Mouse (Mus musculus): ENCODE data around the gene Dnah12. TPM values are rescaled to one million over a fixed set of nuclear protein-coding genes. Genes with fewer than 3 reads are reported as not detected.
A peak's percentile ranks its signal among the peaks of the same experiment; 100 is the strongest.
"Not testable (repeated sequence)": the region's sequence is repeated elsewhere in the genome, so short reads cannot be mapped to it uniquely, and the experiment has no call there.

The Dnah12 gene
- total RNA-seq, 2 experiments from 2014 or later = 0.03 TPM; not detected in 1

DNA sequence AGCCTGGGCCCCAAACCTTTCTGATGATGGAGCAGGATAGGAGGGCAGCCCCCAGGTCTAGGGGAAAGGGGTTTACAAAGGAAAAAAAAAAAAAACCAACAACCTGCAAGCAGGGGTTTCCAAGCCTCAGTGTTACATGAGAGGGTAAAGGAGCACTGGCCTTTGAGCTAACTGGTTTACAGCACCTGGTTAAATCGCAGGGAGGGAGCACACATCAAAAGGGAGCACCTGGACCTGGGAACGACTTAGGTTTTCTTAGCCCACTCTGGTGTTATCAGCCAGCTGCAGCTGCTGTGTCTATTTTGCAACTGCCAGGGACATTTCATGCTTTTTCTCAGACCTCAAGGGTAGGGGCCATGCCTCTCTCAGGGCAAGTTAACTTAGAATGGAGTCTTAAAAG lies 26.6 kb downstream of the Dnah12 start:
- DNase-seq = not testable (repeated sequence)

DNA sequence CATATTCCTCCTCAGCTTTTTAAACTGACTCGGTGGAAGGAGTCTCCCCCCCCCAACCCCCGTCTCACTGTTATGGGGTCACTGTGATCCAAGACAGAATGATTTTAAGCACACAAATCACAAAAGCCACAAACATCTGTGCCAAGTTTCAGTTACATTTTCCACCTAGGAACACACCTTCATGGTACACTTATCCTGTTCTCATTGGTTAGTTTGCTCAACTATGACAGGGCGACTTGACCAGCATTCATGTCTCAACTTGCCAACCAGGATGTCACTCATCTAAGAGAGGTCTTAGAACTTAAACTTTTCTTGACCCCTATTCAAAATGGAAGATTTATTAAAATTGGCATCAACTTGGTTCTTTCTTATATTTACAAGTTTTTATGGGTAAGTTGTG lies 31.8 kb downstream of the Dnah12 start:
- DNase-seq = no peak

DNA sequence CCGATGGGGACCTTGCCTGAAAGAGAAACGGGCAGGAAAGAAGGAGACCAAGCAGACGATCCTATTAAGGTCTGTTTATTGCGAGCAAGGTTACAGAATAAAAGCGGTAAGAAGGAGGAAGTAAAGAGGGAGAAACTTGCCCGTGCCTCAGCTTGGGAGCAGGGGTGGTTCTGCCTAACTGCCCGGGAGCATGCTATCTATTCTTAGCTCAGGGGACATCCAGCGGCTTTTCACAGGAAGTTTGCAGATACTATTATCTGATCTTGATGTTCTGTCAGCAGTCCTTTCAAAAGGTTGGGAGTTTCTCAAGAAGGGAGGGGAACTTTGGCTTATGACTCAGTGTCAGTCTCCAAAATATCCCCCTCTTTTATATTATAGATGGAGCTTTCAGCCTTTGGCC lies 65.5 kb downstream of the Dnah12 start:
- peak in 1 of 2 experiments; percentile 1 for DNase-seq

DNA sequence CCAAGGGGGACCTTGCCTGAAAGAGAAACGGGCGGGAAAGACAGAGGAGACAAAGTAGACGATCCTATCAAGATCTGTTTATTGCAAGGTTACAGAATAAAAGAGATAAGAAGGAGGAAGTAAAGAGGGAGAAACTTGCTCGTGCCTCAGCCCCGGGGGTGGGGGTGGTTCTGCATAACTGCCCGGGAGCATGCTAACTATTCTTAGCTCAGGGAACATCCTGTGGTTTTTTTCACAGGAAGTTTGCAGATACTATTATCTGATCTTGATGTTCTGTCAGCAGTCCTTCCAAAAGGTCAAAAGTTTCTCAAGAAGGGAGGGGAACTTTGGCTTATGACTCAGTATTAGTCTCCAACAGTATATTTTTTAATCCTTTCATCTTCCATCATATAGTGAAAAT lies 71.8 kb downstream of the Dnah12 start:
- DNase-seq = peak in 1 of 2 experiments; percentile 8

DNA sequence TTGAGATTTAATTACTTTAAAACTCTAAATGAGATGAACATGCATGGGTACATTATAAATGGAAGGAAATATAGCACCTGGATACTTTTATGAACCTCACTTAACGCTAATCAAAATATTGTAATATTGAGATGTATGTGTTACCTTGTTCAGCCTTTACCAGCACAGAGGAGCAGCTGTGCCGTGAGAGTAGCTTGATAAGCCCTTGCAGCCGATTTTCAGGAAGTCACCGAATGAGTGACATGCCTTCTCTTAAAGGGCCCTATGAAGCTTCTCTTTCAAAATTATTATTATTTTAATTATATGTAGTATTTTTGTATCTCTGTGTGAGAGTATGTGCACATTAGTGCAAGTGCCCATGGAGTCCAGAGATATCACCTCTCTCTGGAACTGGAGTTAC lies 75.1 kb downstream of the Dnah12 start:
- no peak for DNase-seq

DNA sequence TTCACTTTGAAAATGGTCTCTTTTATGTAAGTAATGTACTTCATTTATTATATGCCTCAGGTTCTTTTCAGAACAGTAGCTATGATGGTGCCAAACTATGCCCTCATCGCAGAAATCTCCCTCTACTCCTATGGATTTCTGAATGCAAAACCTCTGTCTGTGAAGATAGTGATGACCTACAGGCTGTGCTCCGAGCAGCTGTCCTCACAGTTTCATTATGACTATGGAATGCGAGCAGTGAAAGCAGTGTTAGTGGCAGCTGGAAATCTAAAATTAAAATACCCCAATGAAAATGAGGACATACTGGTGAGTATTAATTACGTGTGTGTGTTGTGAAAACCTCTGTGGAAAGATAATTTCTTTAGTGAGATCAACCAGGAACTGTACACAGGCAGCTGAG lies 80.5 kb downstream of the Dnah12 start:
- no peak for DNase-seq

DNA sequence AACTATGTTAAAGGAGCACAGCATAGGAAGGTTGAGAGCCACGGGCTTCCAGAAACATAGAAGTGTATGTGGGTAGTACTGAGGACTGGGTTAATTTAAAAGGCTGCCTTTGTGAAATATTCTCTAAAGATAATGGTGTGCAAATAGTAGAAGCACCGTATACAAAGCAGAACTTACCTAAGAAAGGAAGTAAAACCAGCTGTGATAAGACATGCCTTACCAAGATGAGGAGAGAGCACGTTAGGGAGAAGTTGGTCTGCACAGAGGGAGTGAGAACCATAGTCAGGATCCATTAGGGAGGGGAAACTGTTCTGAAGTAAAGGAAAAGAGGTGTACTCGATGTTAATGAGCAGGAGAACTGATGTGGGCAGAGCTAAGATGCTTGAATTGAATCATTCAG lies 90.7 kb downstream of the Dnah12 start:
- no peak for DNase-seq

DNA sequence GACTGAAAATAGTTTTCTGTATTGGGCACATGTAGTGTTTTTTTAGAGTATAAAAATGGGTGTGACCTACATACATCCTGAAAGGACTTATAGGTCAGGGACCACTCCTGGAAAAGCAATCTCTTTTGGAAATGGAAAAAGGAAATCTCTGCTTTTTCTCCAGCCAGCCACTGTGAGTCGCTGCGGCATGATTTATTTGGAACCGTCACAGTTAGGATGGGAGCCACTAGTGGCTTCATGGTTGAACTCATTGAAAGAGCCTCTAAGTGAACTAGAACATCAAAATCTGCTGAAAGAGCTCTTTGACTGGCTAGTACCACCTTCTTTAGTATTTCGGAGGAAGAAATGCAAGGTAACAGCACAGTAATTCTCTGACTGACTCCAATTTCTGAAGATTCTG lies 92.6 kb downstream of the Dnah12 start:
- peak; percentile 24 to 33 for DNase-seq

DNA sequence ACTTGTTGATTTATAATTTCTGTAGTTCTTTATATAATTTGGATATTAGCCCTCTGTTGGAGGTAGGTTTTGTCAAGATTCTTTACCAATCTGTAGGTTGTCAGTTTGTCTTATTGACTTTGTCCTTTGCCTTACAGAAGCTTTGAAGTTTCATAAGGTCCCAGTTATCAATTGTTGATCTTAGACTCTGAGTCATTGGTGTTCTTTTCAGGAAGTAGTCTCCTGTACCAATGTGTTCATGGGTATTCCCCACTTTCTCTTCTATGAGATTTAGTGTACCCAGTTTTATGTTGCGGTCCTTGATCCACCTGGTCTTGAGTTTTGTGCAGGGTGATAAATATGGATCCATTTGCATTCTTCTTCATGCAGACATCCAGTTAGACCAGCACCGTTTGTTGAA lies 101.4 kb downstream of the Dnah12 start:
- DNase-seq = no peak

DNA sequence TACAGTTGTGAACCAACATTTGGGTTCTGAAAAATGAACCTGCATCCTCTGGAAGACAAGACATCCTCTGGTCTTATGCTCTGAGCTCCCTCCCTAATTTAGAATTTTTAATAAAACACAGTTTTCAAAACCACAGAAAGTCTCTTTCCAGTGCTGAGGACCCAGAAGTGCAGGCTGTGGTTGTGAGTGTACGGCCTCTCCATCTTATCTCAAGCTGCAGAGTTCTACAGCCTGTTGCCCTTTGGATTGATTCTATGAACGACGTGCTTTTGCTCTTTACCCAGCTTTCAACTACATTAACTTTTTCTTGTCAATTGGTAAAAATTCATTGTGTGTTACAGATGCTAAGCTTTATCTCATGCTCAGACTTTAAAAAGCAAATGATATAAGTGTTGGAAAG lies 105.3 kb downstream of the Dnah12 start:
- no peak for DNase-seq

DNA sequence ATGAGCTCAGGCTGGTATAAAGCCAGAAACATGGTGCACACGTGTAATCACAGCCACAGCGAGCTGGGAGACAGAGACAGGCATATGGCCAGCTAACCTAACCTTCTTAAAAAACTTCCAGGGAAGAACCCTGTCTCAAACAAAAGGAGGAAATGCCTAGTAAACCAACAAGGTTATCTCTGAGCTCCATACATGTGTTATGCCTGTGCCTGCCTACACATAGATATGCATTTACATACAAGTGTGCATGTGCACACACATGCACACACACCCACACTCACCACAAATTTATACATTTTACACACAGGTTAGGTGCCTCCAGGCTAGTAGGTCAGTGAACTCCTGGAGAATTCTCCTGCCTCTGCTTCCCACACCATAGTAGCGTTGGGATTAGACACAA lies 106.2 kb downstream of the Dnah12 start:
- no peak for DNase-seq

DNA sequence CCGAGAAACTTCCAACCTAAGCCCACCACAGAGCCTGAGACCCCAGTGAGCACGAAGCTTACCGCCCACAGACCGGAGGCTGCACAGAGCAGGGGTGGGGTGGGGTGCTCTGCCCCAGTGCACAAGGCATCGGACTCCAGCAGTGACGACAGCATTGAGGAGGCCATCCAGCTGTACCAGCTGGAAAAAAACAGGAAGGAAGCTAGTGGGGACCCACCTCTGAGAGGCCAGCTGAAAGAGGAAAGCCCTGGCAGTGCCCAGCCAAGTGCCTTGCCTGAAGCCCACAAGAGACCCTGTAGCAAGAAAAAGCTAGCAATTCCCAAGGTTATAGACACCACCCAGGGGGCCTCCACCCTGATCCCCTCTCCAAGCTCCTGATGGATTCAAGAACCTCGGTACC lies 112.4 kb downstream of the Dnah12 start:
- DNase-seq = no peak

DNA sequence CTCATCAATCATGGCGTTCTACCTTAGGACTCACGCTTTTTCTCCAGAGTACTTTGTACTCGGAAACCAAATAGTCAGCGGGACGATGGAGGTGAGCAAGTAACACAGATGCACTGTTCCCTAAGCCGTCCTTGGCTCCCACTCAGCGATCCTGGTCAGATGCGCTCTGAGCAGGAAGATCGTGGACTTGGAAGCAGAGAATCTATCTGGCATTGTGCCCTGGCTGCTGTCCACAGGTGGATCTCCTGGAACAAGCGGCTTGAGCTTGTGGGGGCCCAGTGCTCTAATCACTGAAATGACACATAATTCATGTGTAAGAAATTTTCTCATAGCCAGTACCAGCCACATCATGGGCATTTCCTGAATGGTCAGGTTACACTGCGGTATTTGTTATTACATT lies 119.7 kb downstream of the Dnah12 start:
- peak in 1 of 2 experiments; percentile 12 for DNase-seq

DNA sequence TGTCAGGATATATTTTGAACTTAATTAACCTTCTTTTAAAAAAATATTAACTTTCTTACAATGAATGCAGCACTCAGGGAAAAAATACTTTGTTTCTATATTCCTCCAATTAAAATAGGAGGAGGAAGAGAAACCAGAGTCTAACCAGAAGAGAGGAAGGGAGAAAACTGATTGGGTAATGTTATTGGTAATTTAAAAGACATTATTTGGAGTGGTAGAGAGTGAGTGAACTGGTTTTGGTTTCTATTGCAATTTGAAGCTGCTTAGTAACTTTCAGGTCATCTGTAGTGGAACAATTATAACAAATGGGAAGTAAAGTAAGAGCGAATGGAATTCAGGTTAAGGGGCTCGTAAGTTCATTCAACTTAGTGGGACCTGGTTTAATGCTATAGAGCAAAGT lies 120.8 kb downstream of the Dnah12 start:
- no peak for DNase-seq

DNA sequence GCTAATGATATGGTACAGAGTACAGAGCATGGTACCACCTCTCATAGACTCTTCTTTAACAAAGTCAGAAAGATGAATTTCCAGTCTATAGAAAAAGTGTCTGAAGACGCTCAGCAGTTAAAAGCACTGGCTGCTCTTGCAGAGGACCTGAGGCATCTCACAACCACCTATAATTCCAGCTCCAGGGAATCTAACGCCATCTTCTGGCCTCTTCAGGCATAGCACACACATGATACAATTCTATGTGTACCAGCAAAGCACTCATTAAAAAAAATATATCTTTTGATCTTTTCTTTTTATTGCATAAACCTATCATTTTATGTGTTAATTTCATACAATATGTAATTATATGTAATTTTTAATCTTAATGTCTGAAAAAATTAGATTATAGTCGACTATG lies 121.8 kb downstream of the Dnah12 start:
- no peak for DNase-seq

DNA sequence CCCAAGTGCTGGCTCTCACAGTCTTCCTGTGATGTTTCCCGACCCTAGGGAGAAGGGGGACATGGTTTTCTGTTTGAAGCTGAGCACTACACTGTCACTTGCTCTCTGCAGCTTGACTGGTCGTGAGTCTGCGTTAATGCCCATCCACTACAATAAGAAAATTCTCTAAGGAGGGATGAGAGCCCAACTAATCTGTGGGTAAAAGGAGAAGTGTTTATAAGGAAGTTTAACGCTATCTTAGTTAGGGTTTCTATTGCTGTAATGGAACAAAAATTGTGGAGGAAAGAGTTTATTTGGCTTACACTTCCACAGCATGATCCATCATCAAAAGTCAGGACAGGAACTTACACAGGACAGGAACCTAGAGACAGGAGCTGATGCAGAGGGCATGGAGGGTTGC lies 123.7 kb downstream of the Dnah12 start:
- DNase-seq = no peak

DNA sequence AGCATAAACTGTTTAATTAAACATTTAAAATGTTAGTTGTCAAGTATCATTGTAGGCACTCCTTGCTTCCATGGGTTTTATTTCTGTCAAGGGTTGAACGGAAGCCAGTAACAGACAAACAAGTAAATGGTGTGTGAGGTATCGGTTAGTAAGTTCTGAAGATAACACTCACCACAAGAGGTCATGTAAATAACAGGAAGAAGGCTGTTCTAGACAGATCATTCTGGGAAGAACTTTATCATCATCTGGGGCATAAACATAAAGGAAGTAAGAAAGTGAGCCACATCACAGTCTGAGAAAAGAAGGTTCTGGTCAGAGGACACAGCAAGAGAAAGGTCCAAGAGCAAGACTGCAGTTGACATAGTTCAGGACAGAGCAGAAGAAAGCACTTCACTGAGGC lies 132.9 kb downstream of the Dnah12 start:
- DNase-seq = no peak

DNA sequence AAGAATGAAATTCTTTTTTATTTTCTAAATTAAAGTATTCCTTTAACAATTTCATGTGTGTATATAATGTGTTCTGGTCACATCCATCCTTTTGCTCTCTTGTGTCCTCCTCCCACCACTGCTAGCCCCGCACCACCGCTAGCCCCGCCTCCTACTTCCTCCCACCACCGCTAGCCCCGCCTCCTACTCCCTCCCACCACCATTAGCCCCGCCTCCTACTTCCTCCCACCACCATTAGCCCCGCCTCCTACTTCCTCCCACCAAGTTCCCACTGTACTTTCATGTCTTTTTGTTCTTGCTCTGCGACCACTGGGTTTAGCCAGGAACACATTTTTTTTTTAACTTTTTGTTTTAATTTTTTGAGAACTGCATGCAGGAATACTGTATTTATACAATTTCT lies 160.0 kb downstream of the Dnah12 start:
- DNase-seq = no peak

DNA sequence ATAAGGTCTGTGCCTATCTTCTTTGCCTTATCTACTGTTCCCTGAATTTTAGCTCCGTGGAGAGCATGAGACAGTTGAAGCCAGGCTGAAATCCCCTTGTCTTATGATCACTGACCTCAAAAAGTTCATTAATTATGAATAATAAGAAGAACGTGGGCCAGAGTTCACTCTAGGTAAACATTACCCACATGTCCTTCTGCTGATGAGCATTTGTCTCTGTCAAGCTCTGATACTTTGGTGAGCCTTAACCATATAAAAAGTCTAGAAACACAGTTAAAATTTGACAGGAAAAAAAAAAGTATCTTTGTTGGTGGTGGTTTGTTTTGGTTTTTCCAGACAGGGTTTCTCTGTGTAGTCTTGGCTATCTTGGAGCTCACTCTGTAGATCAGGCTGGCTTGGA lies 161.0 kb downstream of the Dnah12 start:
- no peak for DNase-seq

DNA sequence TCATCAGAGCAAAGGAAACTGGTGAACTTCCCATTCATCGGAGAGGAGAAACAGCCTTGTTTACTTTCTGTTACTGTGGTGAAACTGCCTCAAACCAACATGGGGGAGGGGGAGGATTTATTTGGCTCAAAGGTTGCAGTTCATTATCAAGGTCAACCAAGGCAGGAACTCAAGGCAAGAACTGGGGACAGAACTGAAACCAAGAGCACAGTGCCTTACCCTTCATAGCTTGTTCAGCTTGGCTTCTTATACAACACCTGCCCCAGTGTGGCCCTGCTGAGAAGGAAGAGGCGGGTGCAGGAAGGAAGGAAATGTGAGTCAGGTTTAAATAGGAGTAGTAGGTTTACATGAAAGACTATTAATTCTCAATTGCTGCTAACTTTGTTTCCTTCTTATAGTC lies 165.3 kb downstream of the Dnah12 start:
- peak; percentile 4 to 29 for DNase-seq

DNA sequence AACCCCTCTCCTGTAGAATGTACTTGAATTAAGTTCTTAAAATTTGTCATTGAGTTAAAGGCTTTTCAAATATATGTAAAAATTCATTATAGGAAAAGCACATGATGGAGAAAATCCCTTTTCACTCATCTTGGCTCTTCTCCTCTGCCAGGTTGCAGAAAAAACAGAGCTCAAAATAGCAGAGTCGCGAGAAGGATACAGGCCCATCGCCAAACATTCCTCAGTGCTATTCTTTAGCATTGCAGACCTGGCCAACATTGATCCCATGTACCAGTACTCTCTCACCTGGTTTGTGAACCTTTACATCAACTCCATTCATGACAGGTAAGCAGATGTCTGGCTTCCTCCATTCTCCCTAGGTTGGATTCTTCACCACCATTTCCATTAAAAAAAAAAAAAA lies 165.9 kb downstream of the Dnah12 start:
- no peak for DNase-seq

DNA sequence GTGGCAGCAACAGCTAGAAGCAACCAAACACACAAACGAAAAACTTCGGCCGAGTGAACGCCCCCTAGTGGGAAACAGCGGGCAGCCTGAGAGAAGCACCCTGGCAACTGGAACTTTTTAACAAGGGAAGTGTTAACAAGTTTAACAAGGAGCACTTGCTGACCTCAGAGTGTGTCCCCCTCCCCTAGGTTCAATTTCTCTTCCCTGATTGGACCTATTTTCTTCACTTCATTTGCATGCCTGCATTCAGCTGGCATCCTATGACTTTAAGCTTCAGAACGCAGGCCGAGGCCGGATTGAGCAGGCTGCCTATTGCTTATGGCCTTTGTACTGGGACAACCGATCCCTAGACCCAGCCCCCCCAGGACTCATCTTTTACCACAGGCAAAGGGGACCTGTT lies 174.3 kb downstream of the Dnah12 start:
- no peak for DNase-seq

DNA sequence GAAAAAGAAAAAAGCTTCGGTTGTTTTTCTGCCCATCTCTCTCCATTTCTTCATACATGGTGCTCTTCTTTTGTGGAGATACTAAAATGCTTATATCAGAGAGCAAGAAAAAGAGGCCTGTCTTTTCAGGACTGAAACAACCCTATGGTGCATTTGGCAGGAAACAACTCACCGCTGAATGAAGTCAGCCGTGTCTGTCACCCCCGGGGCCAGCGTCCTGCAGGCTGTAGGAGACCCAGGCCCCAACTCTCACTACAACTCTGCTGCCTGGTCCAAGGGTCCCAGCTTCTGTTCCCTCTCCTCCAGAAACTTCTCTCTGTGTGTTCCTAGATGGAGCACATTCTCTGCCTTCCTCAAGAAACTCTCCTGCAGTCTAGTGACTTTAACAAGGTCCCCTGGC lies 175.2 kb downstream of the Dnah12 start:
- DNase-seq = no peak

DNA sequence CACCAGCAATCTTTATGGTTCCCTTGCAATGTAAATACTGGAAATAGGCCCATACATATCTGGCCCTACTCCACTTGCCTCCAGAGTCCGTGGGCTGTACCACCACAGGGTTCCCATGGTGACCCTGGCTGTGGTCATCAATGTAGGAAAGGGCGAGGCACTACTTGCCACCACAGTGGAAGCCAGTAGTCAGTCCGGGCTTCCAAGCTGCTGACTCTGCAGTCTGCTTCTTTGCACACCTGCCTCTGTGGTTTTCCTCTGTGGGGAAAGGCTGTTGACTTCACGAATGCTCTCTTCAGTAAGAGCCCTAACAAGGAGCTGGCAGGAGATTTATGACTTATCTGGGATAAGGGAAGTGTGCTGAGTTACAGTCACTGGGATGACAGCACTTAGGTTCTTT lies 185.7 kb downstream of the Dnah12 start:
- DNase-seq = no peak

DNA sequence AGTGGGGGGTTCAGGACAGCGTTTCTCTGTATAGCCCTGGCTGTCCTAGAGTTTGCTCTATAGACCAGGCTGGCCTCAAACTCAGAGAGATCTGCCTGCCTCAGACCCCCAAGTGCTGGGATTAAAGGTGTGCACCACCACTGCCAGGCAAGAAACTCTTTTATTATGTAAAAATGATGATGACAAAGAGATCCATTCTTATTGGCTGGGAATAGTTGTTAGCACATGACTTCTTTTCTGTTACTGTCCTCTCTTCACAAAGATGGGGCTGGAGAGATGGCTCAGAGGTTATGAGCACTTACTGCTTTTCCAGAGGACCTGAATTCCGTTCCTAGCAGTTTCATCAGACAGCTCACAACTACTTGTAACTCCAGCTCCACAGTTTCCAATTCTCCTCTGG lies 186.9 kb downstream of the Dnah12 start:
- no peak for DNase-seq

DNA sequence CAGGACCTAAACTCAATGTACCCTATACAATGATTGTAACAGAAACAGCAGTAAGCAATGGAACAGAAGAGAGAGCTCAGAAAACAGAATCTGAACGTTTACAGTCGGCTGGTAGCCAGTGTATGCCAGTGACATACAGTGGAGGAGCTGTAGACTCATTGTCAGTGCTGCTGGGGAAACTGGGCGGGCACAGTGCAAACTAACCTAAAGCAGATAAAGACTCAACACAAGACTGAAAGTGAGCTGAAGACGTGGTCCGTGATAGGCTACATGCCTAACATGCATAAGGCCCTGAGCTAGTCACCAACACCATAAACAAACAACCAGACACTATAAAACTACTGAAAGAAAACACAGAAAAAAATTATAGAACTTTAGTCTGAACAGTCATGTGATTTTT lies 188.6 kb downstream of the Dnah12 start:
- no peak for DNase-seq

Data from adrenal gland, postnatal 36 days (tissue).